Mouse (Mus musculus): ENCODE data around the gene Hdac1.

DNA sequence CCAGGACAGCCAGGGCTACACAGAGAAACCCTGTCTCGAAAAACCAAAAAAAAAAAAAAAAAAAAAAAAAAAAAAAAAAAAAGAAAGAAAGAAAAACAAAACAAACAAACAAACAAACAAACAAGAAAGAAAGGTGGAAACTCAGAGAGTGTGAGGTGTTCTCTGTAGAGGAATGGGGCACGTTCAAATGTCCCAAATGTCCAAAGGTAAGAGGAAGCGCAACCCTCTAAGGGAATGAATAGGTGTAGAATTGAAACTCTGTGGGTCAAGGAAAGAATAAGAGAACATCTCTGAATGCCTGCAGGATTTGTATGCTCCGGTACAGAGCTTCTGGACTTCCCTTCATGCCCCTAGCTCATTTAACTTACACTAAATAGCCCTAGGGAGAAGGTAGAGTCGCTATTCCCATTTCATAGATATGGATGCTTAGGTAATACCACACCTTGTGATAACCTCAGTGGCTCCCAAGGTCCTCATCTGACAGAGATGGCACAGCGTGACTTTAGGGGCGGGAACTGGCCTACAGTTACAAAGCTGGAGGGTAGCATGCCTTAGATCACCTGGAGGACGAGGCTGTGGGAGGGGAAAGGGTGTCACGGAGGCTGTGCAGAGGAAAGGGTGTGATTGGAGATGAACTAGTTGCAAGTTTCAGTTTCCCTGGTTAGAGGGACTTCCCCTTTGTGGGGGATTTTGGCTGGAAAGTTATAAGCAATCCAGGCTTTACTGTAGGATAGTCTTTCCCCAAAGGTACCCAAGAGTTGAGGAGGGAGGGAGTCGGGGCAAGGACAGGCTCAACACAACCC is 34.9 kb downstream of the Hdac1 start:
- TF ChIP-seq CTCF (IDR thresholded peaks at IDR 0.05; ENCODE audit: borderline replicate concordance, control insufficient read depth, extremely low read depth, insufficient read depth, low read length, poor library complexity) (no peak), POLR2A (IDR thresholded peaks at IDR 0.05; ENCODE audit: control insufficient read depth, extremely low read depth, insufficient read depth, low read length, poor library complexity) (no peak)
